Mouse (Mus musculus) C3H10T1/2 (cell line): ENCODE measurements around the gene Gm20767. TPM values are rescaled to one million over a fixed set of nuclear protein-coding genes. Genes with fewer than 3 reads are reported as not detected.

Experiments
- polyA plus RNA-seq, 2 experiments: library from polyadenylated mRNA; unstranded; fragments of >200 nt; fragmentation: generic; extraction: Trizol; gene quantifications; one replicate each; pipeline ENCODE4 v1.2.1; 2012; ENCODE audit warnings: missing spikeins in 2 of 2

Gene Gm20767
- not detected for polyA plus RNA-seq

GRCm38 (mm10) chr13:120139946-120140345 is at the start of gene Gm20767:
Gm20767 (plus strand) TSS chr13:120140246.

GRCm38 (mm10) chr13:120172133-120172532 is 32.1 kb downstream of the Gm20767 start, which contains the start of gene Gm21818:
Gm21818 (plus strand) TSS chr13:120172433.

Other genes with a start within 250 kb of the Gm20767 start
- not detected for gene Tcstv1, start 245.5 kb upstream of the Gm20767 start, polyA plus RNA-seq
- gene Gm21761, start 211.0 kb upstream of the Gm20767 start, polyA plus RNA-seq: under 1 TPM; 0.04 to 0.17 TPM
- not detected for gene B020031M17Rik, start 189.4 kb upstream of the Gm20767 start, polyA plus RNA-seq
- not detected for gene Gm36079, start 113.2 kb upstream of the Gm20767 start, polyA plus RNA-seq
- gene Gm21188, start 88.1 kb upstream of the Gm20767 start, polyA plus RNA-seq: not detected
- not detected for gene Gm21818, start 32.2 kb downstream of the Gm20767 start, polyA plus RNA-seq
- not detected for gene Gm21762, start 75.7 kb downstream of the Gm20767 start, polyA plus RNA-seq
- not detected for gene Gm21731, start 98.9 kb downstream of the Gm20767 start, polyA plus RNA-seq
- gene AF067061, start 122.9 kb downstream of the Gm20767 start, polyA plus RNA-seq: under 1 TPM in 1 of 2 experiments, not detected in 1; 0.08 TPM
- under 1 TPM in 1 of 2 experiments, not detected in 1; 0.86 TPM for gene BC147527, start 160.1 kb downstream of the Gm20767 start, polyA plus RNA-seq
- not detected for gene Tcstv3, start 176.6 kb downstream of the Gm20767 start, polyA plus RNA-seq